Mouse (Mus musculus) urinary bladder, postnatal 36 days (tissue): ENCODE results near the gene Tfpi.

Experiments used
- DNase-seq, 2 experiments: peaks; one replicate each; pipeline ENCODE4 v3.0.0; 2022; ENCODE audit warnings: low spot score in 2 of 2, mixed read lengths in 1 of 2

Gene Tfpi

DNA sequence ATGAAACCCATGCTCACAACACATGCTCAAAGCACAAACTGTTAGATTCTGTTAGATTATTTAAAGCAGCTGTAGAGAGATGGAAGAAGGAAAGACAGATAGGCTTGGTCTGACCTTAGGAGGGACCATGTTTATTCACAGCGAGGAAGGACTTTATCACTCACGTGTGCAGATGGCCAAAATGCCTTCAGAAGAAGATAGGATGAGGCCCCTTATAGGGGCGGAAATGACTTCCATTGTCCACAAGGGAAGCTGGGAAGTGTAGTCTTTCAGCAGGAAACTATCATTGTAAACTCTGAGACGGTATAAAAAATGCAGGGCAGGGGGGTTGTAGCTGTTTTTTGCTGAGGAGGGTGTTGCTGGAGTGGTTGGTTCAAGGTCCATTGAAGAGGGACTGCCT is at the start of gene Tfpi:
Gene Tfpi, minus strand, starts transcription at position 199 of the 400 bp plus-strand sequence.
- DNase-seq, result no peak

DNA sequence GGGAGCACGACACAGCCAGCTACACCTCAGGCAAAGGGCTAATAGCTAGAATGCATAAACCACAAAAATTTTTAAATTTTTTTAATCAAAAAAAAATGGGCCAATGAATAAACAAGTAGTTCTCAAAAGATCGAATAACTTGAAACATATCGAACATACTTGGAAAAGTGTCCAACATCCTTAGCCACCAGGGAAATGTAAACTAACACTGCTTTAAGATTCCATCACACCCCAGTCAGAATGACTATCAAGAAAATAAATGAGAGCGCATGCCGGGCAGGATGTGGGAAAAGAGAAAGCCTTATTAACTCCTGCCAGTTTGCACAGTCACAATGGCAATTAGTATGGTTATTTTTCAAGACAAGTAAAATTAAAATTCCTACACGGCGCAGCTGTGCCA is 49.6 kb upstream of the Tfpi start:
- no peak for DNase-seq

DNA sequence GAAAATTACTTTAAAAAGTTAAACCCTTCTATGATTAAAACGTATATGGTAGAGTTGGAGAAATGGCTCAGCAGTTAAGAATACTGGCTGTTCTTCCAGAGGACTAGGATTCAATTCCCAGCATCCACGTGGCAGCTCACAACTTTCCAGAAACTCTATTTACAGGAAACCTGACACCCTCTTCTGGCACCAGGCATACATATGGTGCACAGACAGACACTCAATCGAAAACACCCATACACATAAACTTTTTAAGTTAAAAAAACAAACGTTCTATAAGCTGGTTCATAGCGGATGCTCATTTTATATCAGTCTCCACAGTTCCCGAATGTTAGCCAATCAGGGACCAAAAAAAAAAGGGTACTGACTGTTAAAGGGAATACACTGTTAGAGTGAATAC is 49.2 kb upstream of the Tfpi start:
- DNase-seq, result no peak

GRCm38 (mm10) chr2:84525047-84525446 is 48.5 kb upstream of the Tfpi start:
- DNase-seq, result no peak

DNA sequence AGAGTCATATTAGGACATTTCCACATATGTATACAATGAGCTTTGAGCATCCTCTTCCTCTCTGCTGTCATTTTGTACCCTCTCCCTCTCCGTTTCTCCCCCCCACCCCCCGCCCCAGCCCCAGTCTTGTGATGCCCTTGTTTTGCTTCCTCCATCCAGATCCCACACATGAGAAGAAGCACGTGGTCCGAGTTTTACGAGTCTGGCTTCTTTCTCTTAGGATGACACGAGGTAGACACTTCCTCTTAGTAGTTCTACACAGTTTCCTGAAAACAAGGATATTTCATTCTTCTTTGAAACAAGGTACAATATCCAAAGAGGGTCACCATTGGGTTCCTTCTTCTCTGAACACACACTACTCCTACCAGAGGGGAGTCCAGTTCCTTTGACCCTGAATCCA is 47.4 kb upstream of the Tfpi start:
- no peak for DNase-seq

- DNase-seq, result no peak
These were observed 46.7 kb upstream of the Tfpi start for GRCm38 (mm10) chr2:84523103-84523865.

- peak; percentile 1 to 8 for DNase-seq
These were observed 43.0 kb upstream of the Tfpi start for GRCm38 (mm10) chr2:84519514-84520067.

- DNase-seq, result no peak
These were observed 42.2 kb upstream of the Tfpi start for GRCm38 (mm10) chr2:84518767-84519166.

DNA sequence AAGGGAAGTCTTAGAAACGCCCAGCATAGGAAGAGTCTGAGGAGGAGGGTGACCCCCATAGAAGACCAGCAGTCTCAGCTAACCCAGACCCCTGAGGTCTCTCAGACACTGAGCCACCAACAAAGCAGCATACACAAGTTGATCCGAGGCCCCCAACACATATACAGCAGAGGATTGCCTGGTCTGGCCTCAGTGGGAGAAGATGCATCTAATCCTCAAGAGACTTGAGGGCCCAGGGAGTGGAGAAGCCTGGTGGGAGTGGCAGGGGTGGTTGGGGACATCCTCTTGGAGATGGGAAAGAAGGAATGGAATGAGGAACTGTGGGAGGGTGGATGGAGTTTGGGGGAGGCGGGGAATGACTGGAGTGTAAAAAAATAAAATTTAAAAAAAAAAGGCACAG is 36.7 kb upstream of the Tfpi start:
- DNase-seq, result no peak

DNA sequence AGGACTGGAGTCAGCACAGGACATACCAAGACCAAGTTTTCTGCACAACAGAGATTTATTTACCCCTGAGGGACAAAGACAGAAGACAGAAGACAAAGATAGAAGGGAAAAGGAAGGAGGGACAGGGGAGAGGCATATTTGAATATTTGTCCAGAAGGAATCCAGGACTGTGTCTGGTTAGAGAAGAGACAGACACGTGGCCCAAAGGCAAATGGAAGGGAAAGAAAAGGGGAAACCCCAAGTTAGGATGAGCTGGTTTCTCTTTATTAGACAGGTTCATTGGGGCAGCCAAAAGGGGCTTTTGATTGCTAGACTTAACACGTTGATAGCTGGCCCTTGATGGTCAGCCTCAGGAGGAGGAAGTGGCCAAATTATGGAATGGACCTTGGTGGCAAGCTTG is 34.9 kb upstream of the Tfpi start:
- DNase-seq, result no peak

DNA sequence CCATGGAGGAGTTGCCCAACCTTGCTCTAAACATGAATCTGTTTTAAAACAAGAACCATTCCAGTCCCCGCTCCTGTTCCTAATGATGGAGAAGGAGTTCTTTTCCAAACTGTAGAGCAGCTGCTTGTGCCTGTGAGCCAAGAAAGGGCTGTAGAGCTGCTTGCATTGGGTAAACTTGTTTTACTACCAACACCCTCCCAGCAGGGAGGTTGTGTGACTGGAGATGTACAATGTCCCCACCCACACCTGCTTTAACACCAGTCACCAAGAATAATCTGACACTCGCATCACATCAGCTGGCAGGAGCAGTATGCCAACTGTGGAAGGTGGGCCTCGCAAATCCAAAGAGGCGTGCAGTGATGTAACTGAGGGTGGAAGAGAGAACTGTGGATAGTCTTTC is 34.5 kb upstream of the Tfpi start:
- no peak for DNase-seq

DNA sequence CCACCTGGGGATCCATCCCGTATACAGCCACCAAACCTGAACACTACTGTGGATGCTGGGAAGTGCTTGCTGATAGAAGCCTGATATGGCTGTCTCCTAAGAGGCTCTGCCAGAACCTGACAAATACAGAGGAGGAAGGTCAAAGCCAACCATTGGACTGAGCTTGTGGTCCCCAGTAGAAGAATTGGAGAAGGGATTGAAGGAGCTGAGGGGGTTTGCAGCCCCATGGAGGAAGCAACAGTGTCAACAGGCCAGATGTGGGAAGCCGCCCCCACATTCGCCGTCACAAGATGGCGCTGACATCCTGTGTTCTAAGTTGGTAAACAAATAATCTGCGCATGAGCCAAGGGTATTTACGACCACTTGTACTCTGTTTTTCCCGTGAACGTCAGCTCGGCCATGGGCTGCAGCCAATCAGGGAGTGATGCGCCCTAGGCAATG is 28.4 kb upstream of the Tfpi start:
- peak in 1 of 2 experiments; percentile 7 for DNase-seq

DNA sequence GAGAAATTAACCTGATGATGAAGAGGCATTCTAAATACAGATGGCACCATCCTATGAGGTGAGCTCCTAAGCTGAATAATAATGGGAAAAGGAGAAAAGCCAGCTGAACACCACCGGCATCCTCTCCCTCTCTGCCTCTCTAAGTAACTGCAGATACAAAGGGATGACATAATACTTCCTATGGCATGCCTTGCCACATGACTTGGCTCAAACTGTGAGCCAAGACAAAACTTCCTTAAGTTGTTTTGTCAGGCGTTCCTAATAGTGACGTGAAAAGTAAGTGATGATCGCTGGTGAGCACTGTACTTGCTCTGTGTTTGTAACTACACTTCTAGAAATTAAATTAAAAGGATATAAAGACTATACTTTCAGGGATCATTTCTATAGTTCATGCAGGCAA is 27.7 kb upstream of the Tfpi start:
- DNase-seq, result no peak

DNA sequence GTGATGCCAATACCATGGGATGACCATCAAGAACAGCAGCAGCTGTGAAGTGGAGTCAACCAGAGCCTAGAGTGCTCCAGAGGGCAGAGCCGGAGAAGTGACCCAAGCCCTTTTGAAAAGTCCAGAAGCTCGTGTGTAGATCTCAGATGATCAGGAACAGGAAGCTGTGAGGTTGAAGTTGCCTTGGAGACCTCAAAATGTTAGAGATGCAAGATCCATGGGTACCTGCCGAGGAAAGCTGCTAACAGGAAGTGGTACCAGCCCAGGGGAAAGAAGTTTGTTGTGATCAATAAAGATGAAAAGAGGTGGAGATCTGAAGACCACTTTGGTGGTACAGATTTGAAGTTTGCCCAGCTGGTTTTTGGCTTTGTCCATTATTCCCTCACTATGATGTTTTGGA is 22.3 kb upstream of the Tfpi start:
- no peak for DNase-seq

DNA sequence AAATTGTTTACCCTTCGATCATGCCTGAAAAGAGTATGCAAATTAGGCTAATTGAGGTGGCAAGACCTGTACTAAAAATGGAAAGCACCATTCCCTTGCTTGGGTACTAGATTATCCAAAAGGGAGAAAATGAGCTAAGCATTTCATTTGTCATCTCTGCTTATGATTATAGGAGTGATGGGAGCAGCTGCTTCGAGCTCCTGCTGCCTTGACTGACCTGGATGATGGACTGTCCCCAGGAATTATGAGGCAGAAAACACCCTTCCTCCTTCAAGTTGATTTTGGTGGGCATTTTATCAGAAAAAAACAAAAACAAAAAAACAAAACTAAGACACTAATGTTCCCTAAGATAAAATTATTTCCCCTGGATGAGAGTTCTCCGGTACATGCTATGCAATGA is 18.5 kb upstream of the Tfpi start:
- no peak for DNase-seq

DNA sequence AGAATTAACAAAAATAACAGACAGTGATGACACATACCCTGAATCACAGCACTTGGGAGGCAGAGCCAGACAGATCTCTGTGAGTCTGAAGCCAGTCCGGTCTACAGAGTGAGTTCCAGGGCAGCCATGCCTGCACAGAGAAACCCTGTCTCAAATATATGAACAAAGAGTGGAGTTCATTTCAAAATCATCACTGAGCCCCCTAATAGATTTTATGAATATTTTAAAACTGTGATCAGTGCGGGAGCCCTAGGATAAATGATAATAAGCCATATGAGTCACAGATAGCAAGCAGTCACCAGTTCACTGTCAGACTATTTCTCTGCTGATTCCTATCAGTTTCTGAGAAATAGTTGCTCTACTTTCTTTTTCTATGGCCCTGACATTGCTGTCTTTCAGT is 17.1 kb upstream of the Tfpi start:
- DNase-seq, result no peak

DNA sequence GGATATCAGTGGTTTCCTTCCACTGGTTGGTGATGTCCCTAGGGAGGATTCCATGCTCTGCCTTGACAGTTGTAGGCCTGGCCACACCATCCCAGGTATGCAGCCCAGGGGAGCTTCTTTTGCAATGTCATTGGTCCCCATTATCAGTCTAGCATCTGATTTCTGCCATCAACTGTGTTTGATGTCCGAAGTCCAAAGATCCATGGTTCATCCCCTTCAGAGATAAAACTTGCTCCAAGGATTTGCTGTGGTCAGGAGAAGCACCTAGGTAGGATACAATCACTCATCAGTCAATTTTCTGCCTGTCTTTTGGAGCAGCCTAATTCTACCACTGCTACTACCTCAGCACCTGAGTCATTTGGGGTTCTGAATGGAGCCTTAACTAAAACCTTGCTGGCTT is 15.1 kb upstream of the Tfpi start:
- no peak for DNase-seq

DNA sequence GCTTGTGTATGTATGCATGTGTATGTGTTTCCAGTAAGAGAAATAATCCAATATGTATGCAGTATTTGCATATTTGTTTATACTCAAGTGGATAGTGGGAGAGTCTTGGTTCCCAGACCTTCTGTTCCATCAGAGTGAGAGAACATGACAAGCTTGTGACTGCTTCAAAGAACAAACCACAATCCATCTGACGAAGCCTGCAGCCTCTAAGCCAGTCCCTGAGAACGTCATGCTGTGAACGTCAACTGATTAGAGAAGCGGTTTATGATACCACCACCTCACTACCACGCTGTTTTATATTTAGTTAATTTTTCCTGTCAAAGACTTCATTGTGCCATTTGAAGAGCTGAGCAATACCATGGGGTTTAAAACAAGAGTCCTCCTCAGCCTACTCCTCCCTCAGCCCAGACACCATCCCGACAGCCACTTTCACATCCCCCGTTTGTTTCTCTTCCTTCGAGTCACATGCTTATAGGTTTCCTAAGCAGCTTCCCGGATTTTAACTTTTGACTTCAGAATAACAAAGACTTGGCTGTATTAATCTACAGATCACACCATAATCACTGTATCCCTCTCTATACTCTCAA is 11.2 kb upstream of the Tfpi start:
- no peak for DNase-seq

DNA sequence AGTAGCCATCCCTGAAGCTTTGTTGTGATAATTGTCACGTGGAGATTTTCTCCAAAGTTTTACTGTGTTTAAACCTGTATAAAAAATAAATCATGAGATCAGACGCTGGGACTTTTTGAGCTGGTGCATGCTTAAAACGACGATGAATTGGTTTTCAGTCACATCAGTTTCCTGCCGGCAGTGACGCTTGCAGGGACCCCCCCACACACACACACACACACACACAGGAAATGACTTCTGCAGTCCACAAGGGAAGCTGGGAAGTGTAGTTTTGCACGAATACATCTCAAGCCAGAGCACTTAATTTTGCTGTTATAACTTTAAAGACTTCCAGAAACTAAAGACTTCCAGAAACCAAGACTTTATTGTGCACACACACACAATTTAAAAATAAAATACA is 5.3 kb upstream of the Tfpi start:
- DNase-seq, result no peak

GRCm38 (mm10) chr2:84479036-84479435 is 2.5 kb upstream of the Tfpi start:
- DNase-seq, result peak; percentile 20 to 33

DNA sequence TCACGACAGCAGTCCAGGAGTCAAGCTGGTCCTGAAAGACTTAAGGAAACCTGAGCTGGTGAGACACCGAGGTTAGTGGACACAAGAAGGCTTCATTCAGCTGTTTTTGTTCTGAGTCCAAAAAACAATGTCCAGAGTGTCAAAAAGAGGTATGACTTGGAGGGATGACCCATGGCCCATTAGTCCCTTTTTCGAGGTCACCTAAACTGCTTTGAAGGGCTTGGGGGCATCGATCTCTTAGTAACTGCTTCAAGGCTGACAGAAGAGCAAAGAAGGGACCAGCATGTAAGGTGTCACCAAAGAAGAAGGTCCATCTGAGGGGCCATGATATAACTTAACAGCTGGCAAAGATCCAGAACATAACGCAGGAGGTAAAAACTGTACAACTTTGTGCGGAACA is 1.2 kb upstream of the Tfpi start:
- no peak for DNase-seq

DNA sequence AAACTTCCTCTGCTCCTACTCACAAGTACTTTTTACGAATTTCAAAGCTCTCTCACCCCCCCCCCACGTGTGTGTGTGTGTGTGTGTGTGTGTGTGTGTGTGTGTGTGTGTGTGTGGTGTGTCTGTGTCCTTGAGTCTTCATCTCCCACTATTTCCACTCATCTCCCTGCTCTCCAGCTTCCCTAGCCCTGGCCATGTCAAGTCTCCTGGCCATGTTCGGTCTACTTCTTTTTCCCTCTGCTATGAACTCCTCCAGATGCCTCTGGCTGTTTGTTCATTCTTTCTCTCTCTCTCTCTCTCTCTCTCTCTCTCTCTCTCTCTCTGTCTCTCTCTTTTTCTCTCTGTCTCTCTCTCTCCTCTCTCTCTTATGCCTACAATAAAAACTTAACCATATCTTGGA is 444 bp downstream of the Tfpi start:
- no peak for DNase-seq

- no peak for DNase-seq
These were observed 974 bp downstream of the Tfpi start for GRCm38 (mm10) chr2:84475601-84476000.
